Mouse (Mus musculus) C2C12 (cell line): ENCODE data around the gene Kcnj4.

Experiments
- CTCF ChIP-seq: IDR thresholded peaks from one replicate; pipeline ENCODE4 v1.5.1; 2011; ENCODE audit not compliant: control insufficient read depth, insufficient read depth, insufficient read length
- FOSL1 ChIP-seq: IDR thresholded peaks from one replicate; pipeline ENCODE4 v1.8.0; 2011; ENCODE audit warnings: mild to moderate bottlenecking, low read length; ENCODE audit not compliant: poor library complexity, insufficient read depth, severe bottlenecking
- MAX ChIP-seq: IDR thresholded peaks from one replicate; pipeline ENCODE4 v1.6.1; 2011; ENCODE audit warnings: mild to moderate bottlenecking, control low read depth
- MYOD1 ChIP-seq: IDR thresholded peaks from one replicate; pipeline ENCODE4 v1.6.1; 2011; ENCODE audit warnings: low read depth; ENCODE audit not compliant: control insufficient read depth, insufficient read length
- USF1 ChIP-seq: IDR thresholded peaks from one replicate; pipeline ENCODE4 v1.6.1; 2011; ENCODE audit warnings: low read depth, mild to moderate bottlenecking, control low read depth, moderate library complexity

DNA sequence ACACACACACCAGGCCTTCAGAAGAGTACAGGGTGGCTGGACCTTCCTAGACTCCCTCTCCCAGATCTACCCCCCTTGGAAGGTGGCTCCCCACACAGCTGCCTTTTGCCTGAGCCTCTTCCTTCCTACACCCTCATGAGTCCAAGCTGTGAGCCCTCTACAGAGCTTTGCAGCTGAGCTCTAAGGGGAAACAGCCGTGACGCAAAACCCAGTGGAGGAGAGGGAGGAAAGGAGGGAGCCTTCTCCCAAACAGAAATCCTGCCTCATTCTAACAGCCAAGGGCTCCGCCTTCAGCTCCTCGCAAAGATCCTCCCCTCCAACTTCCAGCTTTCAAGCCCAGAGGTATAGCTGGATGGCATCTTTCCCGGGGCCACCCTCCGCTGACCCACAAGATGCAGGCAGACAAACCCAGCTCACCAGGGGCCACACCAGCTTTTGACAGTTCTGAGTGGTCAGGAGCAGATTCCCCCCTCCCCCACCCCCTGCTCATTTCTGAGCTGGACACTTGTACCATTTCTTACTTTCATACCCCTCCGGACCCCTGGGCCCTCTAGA lies 61.1 kb downstream of the Kcnj4 start:
- TF ChIP-seq CTCF (no peak), USF1 (no peak), MAX (no peak), MYOD1 (no peak), FOSL1 (no peak)
